Mouse (Mus musculus): ENCODE data around the gene Mkrn1.
"Not testable (repeated sequence)": the region's sequence is repeated elsewhere in the genome, so short reads cannot be mapped to it uniquely, and the experiment has no call there.

Mkrn1 gene

DNA sequence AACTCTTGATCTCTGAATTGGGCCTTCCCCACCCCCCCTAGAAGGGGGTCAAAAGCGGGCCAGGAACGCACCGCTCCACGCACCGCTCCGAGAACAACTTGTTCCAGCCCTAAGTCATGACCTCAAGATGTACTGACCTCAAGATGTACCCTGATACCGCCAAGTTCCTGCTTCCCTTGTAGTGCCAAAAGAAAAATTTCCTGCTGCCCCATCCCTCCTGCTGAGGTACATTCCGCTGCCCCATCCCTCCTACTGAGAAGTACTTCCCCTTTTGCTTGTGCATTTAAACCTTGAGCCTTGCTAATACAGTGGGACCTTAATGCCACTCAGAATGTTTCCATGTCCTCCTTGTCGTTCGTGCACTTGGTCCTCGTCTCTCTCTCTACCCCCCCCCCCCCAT lies 10.5 kb upstream of the Mkrn1 start:
- no peak for DNase-seq (ENCODE audit: low spot score in 2 of 2)

DNA sequence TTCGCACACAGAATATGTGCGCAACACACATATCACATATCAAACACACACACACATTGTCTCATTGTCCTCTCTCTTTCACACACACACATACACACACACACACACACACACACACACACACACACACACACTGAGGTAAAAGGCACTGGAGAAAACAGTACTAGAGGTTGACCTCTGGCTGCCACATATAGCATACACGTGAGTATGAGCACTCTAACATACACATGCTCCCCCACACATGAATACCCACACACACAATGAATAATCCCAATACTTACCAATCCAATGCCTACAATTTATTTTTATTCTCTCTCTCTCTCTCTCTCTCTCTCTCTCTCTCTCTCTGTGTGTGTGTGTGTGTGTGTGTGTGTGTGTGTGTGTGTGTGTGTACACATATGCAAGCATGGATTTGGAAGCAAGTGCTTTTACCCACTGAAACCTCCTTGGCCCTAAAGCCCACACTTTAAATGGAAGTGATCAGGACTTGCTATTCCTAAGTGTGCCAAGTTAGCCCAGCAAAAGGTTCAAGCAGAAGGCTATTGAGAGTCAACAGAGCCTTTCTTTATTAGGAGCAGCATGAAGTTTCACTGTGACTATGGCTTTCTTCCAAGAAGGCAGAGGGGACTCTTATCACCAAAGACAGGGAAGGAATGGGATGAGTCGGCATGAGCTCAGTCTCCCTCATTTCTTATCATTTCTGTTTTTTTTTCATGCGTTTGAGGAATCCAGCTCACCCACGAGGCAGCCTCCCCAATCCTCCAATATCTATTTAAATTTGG lies 8.9 kb upstream of the Mkrn1 start:
- DNase-seq (ENCODE audit: low spot score in 2 of 2): no peak

- DNase-seq (ENCODE audit: low spot score in 2 of 2): no peak
These were observed 7.2 kb upstream of the Mkrn1 start for GRCm38 (mm10) chr6:39427276-39428003.

GRCm38 (mm10) chr6:39426725-39427124 lies 6.5 kb upstream of the Mkrn1 start:
- no peak for DNase-seq (ENCODE audit: low spot score in 2 of 2)

GRCm38 (mm10) chr6:39425181-39425580 lies 4.9 kb upstream of the Mkrn1 start:
- no peak for DNase-seq (ENCODE audit: low spot score in 2 of 2)

DNA sequence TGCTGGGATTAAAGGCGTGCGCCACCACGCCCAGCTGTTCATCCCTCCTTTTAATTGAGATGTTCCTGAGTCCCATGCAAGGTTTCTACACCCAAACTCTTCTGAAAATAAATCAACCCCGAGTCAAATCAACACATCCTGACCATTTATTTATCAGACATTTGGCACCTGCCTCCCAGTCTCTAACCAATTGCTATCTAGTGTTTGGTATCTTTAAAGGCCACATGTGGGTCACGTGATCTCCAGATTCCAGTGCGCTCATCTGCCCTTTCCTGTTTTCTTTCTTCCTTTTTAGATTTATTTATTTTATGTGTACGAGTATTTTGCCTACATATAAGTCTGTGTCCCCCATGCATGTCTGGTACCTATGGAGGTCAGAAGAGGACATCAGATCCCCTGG lies 3.4 kb upstream of the Mkrn1 start:
- DNase-seq (ENCODE audit: low spot score in 2 of 2): no peak

GRCm38 (mm10) chr6:39423130-39423551 lies 2.9 kb upstream of the Mkrn1 start:
- DNase-seq (ENCODE audit: low spot score in 2 of 2): no peak

- DNase-seq (ENCODE audit: low spot score in 2 of 2): no peak
These were observed 605 bp upstream of the Mkrn1 start for GRCm38 (mm10) chr6:39420867-39421266.

- DNase-seq (ENCODE audit: low spot score in 2 of 2): no peak
These were observed 844 bp downstream of the Mkrn1 start for GRCm38 (mm10) chr6:39419386-39419850.

DNA sequence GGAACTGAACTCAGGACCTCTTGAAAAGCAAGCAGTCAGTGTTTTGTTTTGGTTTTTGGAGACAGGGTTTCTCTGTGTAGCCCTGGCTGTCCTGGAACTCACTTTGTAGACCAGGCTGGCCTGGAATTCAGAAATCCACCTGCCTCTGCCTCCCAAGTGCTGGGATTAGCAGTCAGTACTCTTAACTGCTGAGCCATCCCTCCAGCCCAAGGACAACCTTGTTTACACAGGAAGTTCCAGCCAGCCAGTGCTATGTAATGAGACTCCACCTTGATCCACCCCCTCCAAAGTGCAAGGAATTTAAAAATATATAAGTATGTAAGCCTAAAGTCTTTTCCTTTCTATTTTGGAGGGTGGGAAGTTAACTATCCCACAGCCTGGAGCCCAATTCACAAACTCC lies 3.6 kb downstream of the Mkrn1 start:
- not testable (repeated sequence) for DNase-seq (ENCODE audit: low spot score in 2 of 2)

- peak; percentile 35 to 76 for DNase-seq (ENCODE audit: low spot score in 2 of 2)
These were observed 4.5 kb downstream of the Mkrn1 start for GRCm38 (mm10) chr6:39415762-39416161.

GRCm38 (mm10) chr6:39414106-39414505 lies 6.2 kb downstream of the Mkrn1 start:
- DNase-seq (ENCODE audit: low spot score in 2 of 2): no peak

- no peak for DNase-seq (ENCODE audit: low spot score in 2 of 2)
These were observed 13.8 kb downstream of the Mkrn1 start for GRCm38 (mm10) chr6:39406480-39406879.

- DNase-seq (ENCODE audit: low spot score in 2 of 2): no peak
These were observed 17.1 kb downstream of the Mkrn1 start for GRCm38 (mm10) chr6:39403136-39403535.

- peak in 1 of 2 experiments; percentile 13 for DNase-seq (ENCODE audit: low spot score in 2 of 2)
These were observed 19.9 kb downstream of the Mkrn1 start for GRCm38 (mm10) chr6:39400343-39400742.

GRCm38 (mm10) chr6:39398342-39398741 lies 21.9 kb downstream of the Mkrn1 start:
- DNase-seq (ENCODE audit: low spot score in 2 of 2): no peak

DNA sequence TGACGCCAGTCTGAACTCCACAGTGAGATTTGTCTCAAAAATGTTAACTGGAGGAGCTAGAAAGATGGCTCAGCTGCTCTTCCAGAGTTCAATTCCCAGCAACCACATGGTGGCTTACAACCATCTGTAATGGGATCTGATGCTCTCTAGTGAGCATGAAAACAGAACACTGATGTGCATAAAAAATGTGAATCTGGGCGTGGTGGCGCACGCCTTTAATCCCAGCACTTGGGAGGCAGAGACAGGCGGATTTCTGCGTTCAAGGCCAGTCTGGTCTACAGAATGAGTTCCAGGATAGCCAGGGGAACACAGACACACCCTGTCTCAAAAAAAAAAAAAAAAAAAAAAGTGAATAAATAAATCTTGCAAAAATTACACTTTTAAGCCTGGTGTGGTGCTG lies 23.2 kb downstream of the Mkrn1 start:
- no peak for DNase-seq (ENCODE audit: low spot score in 2 of 2)

DNA sequence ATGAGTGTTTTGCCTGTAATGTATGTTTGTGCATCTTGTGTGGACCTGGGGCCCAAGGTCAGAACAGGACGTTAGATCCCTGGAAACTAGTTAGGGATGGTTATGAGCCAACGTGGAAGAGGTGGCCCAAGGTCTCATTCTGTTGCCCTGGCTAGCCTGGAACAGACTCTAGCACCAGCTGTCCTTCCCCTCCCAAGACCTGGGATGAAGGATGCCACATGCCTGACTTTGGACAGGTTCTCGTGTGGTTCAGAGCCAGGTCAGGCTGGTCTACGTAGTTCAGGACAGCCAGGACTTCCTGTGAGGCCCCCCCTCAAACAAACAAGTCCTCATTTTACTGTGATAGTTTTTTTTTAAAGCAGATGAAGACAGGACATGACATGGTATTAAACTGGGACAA lies 24.3 kb downstream of the Mkrn1 start:
- DNase-seq (ENCODE audit: low spot score in 2 of 2): no peak

- no peak for DNase-seq (ENCODE audit: low spot score in 2 of 2)
These were observed 24.8 kb downstream of the Mkrn1 start for GRCm38 (mm10) chr6:39395471-39395870.

DNA sequence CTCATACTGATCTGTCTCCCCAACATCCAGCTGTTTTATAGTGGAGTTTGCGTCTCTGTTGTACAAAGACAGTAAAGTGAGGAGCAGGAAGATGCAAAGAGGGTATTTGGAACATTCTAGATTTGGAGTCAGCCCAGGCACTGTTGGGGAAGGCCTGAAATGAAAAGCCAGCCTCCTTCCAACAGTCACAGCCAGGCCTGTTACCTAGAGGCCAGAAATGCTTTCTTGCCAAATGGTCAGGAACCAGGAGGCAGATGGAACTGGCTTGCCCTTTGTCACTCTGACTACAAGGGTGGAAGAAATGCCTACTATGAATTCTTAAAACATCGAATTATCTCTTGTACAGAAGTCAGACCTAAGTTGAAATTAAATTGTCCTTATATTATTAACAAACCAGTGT lies 30.3 kb downstream of the Mkrn1 start:
- no peak for DNase-seq (ENCODE audit: low spot score in 2 of 2)

DNA sequence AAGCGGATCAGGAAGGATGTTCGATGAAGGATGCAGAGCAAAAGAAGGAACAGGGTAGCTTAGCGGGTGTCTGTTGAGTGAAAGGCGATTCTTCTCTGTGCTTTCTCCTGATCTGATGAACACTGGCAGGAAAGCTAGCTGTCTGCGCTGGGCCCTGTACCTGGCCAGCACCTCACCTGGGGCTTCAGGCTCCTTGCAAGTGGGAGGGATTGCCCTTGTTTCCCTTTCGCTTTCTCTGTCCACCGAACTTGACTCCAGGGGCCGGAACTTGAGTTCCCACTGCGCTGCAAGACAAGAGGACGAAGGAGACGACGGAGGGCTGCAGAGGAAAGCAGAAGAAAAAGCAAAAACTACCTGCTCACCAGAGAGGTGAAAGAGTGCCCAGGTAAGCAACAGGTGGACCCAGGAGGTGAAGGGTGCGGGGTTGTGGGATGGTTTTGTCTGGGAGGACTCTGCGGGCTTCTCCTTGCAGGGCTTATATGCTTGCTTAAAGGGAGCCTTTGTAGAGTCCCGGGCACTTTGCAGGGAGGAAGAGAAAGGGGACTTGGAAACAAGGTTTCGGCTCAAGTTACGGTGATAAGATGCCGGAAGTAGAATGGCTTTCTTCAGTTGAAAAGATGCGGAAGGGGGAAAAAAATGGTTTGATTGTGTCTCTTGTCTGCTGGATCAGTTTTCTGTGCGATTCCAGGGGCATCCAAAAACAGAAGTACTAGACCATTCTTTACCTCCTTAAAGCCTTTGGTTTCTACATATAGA lies 39.0 kb downstream of the Mkrn1 start, which contains the start of gene Rab19:
TSS of gene Rab19 (plus strand) at position 51 of the 756 bp plus-strand sequence.
- DNase-seq (ENCODE audit: low spot score in 2 of 2): no peak

- no peak for DNase-seq (ENCODE audit: low spot score in 2 of 2)
These were observed 40.0 kb downstream of the Mkrn1 start for GRCm38 (mm10) chr6:39380276-39380675.
